Mouse (Mus musculus): ENCODE measurements at regions not wholly inside any gene's neighbourhood (a gene's known extent, or its start where the extent isn't known, plus 50 kb on each side); places are given as distances from the start of the nearest gene placed in this dataset.

- DNase-seq (ENCODE audit: low spot score), result peak; percentile 49
Measured at GRCm38 (mm10) chr17:87531411-87532157, 84.8 kb upstream of the Calm2 start.

DNA sequence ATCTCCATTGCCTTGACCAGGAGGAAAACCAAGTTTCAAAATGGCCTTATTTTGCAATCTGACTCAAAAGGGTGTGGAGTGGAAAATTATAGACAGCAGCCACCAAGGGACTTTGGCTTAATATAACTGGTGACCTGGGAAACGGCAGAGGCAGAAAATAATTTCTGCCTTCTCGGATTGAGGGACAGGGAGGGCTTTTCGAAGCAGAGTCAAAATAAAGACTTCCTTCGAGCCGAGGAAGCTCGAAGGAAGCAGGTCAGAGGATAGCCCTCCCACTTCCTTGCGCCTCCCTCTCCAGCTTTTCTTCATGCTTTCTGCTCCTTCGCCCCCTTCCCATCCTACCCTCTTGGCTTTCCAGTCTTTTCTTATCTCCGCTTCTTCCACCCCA is 85.4 kb upstream of the Calm2 start:
- no peak for DNase-seq (ENCODE audit: low spot score)

GRCm38 (mm10) chr17:87532762-87533161 is 86.0 kb upstream of the Calm2 start:
- DNase-seq (ENCODE audit: low spot score), result no peak

DNA sequence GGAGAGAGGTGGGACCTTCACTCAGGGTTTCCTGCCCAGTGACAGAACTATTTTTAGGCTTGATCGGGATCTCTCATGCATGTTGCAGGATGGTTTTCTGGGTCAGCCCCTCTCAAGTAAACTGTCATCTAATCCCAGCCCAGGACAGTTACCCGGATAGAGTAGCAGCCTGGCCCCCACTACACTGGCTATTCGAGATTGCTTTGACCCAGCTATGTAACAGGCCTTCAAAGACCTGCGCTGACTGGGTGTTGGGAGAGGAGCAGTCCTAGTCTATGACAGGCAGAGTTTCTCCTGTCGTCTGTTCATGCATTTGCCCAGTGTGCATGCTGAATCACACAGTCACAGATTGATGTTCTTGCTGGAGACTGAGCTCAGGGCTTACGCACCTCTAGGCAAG is 86.2 kb upstream of the Epcam start:
- no peak for DNase-seq (ENCODE audit: low spot score)

GRCm38 (mm10) chr17:87550518-87551164 is 85.1 kb upstream of the Epcam start:
- DNase-seq (ENCODE audit: low spot score), result no peak

GRCm38 (mm10) chr17:87554561-87554960 is 81.2 kb upstream of the Epcam start:
- no peak for DNase-seq (ENCODE audit: low spot score)

GRCm38 (mm10) chr17:87558419-87558818 is 77.4 kb upstream of the Epcam start:
- no peak for DNase-seq (ENCODE audit: low spot score)

GRCm38 (mm10) chr17:87559641-87560040 is 76.1 kb upstream of the Epcam start:
- no peak for DNase-seq (ENCODE audit: low spot score)

DNA sequence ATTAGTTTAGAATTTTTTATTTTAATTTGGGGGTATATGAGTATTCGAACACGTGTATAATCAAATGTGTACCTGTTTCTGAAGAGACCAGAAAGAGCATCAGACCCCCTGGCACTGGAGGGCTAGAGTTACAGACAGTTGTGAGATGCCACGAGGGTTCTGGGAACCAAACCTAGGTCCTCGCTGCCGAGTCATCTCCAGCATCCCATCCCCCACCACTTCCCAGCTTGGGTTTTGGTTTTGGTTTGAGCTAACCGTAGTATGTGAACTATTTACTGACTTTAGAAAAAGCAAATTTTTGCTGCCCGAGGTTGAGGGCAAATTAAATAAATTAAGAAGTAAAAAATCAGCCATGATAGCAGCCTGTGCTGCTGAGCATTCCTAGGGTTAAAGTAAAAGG is 74.9 kb upstream of the Epcam start:
- DNase-seq (ENCODE audit: low spot score), result no peak

DNA sequence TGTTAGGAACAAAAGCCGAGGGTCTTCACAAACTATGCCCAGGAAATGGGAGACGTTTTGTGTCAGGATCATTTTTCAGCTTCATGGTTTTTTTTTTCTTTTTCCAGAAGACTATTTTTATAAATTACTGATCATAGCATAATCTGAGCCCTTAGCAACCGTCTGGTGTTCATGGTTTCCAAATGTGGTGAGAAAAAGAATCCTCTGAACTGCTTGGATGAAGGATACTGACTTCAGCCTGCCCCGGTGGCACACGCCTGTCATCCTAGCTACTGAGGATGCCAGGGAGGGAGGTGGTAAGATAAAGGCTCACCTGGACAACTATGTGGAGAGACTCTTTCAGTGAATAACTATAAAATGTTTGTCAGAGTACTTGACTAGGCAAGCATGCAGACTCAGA is 72.4 kb upstream of the Epcam start:
- DNase-seq (ENCODE audit: low spot score), result no peak

GRCm38 (mm10) chr17:87565631-87566030 is 70.1 kb upstream of the Epcam start:
- no peak for DNase-seq (ENCODE audit: low spot score)

DNA sequence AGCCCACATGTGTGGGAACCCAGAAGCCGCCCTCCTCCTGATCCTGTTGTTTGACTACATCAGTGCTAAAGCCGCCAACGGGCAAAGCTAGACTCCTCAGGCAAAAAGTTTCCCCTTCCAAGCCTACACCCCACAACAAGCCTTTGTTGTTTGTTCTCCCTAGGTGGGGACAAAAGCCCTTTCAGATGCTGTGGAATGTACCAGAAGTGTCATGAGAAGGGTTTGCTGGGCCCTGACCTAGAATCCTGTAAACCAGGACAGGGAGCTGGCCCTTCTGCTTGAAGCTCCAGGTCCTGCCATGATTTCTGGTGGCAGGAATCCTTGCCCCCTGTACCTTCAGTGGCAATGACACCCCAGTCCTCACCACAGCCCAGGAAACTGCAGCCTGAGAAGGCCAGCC is 69.5 kb upstream of the Epcam start:
- DNase-seq (ENCODE audit: low spot score), result no peak

DNA sequence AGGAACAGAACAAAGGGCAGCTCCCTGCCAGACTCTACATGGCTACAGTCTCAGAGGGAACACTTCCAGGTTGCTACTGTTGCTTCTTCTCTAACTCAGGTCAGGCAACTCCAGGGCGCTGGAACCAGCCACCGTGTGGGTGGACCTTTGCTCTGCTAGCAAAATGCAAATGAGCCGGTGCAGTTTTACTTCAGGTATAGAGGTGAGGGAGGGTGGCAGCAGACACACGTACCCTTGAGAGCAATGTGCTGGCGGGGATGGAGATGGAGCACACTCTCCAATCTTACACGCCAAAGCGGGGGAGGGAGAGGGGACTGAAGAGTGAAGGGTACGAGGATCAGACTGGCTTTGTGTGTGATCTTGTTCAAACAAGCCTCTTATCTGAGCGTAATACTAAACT is 68.8 kb upstream of the Epcam start:
- no peak for DNase-seq (ENCODE audit: low spot score)

DNA sequence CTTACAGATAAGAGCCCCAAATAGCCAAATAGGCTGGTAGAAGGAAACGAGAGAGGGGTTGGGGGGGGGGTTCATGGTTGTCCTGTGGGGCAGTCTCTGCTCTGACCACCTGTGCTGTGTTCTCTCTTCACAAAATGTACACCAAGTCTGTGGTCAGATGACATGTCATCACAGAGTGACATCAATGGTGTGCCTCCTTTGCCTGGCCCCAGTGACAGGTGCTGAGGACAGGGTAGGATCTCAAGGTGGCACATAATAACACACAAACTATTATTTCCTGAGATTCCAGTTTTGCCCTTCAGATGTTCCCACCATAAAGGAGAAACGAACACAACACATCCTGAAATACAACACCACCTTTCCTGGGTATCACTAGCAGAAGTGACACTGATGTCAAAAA is 68.3 kb upstream of the Epcam start:
- no peak for DNase-seq (ENCODE audit: low spot score)

- DNase-seq (ENCODE audit: low spot score), result no peak
Measured at GRCm38 (mm10) chr17:87569981-87570380, 65.8 kb upstream of the Epcam start.

DNA sequence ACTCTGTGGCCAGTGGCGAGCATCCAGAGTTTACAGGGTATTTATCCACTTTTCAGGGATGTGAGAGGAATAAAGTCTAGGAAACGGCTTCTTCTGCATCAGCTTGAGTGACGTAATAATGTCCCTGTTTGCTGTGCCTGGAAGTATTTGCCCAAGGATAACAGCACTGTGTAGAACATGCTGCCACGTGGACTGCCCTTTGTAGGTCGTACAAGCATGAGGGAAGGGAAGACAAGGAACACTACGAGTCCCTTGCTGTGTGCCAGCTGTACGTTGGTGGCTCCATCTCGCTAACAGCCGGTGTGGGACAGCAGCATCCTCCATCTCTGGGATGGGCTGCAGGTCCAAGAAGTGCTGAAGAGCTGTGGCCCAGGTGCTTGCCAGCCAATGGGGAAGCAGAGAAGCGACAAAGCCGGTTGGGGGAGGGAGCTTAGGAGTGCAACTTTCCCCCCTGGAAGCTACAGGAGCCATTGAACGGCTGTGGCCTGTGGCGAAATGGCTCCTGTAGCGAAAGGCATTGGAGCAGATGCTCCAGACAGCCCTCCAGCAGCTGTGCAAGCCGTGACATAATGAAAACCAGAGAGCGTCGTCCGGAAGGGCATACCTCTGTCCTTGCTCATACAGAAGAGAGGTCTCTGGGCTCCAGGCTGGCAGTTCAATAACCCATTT is 65.0 kb upstream of the Epcam start:
- DNase-seq (ENCODE audit: low spot score), result no peak

GRCm38 (mm10) chr17:87571345-87571932 is 64.3 kb upstream of the Epcam start:
- peak; percentile 96 for DNase-seq (ENCODE audit: low spot score)

DNA sequence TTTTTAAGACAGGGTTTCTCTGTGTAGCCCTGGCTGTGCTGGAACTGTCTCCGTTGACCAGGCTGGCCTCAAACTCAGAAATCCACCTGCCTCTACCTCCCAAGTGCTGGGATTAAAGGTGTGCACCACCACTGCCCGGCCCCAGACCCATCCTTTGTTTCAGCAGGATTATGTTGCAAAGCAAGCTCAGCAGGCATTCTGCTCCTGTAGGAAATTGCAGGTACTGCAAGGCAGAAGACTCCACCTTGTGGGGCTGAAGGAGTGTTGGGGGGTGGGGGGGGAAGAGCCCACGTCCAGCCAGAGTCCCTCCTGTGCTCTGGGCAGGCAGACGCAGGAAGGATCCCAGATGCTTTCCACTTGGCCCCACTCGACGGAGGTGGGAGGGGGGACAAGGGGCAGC is 52.2 kb upstream of the Epcam start:
- DNase-seq (ENCODE audit: low spot score), result no peak

GRCm38 (mm10) chr17:87585355-87585754 is 50.4 kb upstream of the Epcam start:
- DNase-seq (ENCODE audit: low spot score), result no peak
